Mouse (Mus musculus): Measurements from ENCODE around the gene En1.

The En1 gene

DNA sequence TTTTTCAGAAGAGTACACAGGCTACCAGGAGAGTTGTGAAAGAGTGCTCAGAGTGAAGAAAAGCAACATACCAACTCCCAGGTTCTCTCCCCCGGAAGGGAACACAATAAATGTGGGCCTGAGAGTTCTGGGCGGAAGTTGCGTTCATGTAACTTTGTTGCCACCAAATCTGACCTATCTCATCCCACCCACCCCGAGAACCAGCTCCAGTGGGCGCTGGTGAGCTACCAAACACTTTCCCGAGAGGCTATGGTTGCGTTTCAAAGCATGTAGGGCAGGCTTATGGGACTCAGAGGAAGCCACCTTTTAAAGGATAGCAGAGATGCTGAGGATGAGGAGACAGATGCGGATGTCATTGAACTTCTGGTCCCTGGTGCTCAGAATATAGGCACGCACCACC lies 26.6 kb downstream of the En1 start:
- DNase-seq: no peak

DNA sequence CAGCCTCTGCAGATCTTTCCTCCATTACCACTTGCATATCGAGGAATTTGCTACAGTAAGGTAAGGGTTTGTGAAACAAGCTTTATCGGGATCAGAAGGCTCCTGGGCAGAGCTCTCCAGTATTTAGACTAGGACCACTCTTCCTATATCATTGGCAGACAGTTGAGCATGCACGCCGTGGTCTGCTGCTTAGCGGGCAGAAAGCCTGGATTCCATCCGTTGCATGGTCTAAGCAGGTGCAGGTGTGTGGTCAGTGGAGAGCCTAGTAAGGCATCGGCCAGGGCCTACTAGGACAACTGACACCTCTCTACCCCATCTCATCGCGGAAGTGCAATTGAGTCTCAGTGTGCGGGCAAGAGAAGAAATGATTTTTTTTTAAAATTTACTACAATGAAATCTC lies 41.2 kb downstream of the En1 start:
- no peak for DNase-seq

- DNase-seq: no peak
Observed at GRCm38 (mm10) chr1:120643848-120644711, 41.9 kb downstream of the En1 start.

DNA sequence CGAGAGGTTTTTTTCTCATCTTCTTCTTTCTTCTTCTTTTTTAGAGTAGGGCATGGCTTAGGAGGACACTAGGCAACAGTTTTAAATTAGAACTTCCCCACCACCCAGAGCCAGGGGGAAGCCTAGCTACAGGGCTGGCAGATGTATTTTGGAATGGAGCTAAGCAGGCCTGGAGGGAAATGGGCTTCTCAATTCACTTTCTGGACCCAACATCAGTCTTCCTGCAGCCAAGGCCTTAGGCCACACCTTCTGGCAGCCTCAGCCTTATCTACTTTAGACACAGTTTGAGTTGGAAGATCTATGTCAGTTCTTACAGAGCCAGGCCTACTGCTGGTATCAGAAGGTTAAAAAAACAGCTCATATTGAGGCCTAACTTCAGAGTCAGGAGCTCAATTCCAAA lies 42.5 kb downstream of the En1 start:
- DNase-seq: no peak

DNA sequence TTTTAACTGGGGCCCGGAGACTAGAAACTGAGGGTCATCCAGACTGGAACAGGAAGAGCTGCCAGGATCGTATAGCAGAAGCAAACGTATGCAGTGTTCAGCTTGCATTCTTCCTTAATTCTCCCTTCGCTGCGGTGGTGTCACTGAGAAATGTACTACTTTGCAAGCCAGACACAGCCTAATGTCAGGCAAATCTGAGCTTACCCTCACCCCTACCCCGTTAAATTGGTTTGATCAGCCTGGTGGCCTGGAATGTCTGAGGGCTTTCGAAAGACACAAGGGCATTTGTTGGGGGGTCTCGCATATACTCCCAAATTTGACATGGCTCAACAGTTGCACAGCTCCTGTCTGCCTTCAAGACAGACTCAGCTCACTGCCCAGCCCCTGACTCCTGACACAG lies 47.9 kb downstream of the En1 start:
- no peak for DNase-seq

DNA sequence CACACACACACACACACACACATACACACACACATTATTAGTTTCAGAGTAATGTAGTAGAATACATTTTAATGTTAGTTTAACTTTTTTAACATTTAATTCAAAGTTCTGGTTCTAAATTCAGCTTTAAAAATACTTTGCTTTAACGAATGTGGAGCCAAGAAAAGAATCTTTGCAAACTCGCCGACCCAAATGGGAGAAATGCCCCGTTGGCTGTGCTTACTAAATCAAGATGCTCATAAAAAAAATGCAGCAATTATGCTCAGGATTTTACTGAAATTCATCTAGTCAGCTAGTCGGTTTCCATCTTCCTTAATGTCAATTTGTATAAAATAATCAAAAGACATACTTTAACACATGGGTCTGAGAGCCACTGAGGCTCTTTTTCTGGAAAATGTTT lies 49.8 kb downstream of the En1 start:
- no peak for DNase-seq

- no peak for DNase-seq
Observed at GRCm38 (mm10) chr1:120654950-120655396, 52.8 kb downstream of the En1 start.

All from thymus, adult 18-20 months (tissue).